Mouse (Mus musculus) c-Kit-positive CD71-positive TER-119-negative erythroid progenitor cells, embryonic 14.5 days (primary cell): ENCODE results near the gene Ubap2.
A peak's percentile ranks its signal among the peaks of the same experiment; 100 is the strongest.

Source experiments
- DNase-seq: peaks from one replicate; pipeline ENCODE4 v3.0.0-alpha.2; 2013; ENCODE audit warnings: low read depth

Gene Ubap2

DNA sequence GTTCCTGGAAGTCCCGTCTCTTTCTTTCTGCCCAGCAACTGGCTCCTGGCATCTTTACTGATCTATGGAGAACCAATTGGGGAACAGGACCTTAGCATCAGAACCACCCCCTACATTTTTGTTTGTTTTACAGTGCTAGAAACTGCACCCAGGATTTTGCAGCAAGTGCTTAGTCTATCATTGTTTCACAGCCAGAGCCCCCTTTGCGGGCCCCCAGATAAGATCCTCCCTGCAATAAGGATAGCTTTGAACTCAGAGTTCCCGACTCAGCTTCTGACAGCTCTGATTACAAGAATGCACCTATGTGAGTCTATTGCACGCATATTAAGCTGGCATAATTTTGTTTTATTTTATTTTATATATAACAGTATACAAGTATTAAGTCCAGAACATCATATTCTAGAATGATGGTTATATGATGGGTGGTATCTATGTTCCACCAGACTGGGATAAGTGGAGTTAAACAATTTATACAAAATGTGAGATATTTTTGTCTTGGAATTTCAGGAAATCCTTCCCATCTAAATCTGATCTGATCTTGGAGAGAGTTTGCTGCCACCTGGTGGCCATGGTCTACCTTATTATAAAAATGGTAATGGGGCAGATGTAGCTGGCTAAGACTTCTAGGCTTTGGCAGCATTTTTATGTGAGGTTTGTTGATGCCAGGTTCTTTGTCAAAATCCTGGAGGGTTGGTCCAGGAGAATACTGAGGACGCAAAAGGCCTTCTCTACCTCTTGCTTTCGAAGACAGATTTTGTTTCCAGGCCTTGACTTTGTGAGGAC lies 109.1 kb downstream of the Ubap2 start:
- peak; percentile 65 for DNase-seq

DNA sequence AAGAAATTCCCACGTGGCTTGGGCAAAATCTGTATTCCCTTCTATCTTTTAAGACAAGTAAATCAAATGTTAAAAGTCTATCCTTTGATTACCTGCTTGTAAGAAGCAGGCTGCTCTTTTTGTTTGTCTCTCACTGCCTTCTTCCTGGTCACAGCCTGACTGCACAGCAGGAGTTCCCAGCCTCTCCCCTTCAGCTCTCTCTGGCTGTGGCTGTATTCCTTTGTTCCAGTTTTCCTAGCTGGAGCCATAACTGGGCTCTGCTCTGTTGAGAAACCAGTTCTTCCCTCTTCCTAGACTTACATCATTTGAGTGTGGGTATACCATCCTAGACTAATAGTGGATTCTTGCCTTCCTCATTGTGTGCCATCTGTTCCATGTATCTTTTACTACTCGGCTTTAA lies 110.0 kb downstream of the Ubap2 start:
- no peak for DNase-seq

DNA sequence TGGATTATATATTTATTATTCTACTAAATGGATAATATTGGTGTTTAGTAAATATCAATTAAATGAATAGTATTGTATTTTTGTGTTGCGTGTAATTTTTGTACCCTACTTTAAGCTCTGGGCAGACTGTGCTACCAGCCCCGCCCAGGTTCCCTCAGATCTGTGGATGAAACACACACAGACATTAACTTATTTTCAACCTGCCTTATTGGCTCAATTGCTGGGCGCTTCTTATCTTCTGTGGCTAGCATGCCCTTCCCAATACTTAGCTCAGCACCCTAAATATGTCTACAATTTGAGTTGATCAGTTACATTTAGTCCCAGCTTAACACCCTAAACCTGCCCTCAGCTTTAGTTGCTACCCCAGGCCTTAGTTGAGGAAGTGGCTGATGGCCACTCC lies 113.7 kb downstream of the Ubap2 start:
- peak; percentile 23 for DNase-seq

DNA sequence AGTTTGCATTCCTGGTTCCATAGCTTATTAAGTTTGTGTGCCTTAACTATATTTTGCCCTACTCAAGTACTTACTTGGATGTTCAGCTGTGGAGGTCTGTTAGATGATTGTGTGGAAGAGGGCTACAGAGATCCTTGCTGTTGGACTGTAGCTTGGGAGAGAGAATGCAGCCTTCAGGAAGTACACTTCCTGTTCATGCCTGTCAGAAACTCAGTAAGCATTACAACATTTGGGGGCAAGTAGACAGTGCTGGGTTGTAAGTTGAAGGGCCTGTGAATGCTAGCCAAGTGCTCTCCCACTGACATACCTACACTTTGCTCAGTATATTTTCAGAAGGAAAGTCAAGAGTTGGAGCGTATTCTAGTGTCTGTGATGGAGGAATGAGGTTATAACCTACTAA lies 116.7 kb downstream of the Ubap2 start:
- DNase-seq, result no peak

DNA sequence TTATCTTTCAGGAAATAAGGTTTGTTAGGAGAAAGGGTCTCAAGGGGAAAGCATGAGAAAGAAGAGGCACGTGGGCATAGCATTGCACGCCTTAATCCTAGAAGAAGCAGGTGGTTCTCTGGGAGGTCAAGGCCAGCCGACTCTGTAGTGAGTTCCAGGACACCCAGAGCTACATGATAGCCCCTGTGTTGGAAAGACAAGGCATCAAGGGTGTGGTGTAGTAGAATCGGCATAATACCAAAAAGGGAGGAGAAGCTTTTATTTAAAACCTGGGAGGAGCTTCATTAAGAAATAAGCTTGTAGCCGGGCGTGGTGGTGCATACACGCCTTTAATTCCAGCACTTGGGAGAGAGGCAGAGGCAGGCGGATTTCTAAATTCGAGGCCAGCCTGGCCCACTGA lies 118.0 kb downstream of the Ubap2 start:
- no peak for DNase-seq

DNA sequence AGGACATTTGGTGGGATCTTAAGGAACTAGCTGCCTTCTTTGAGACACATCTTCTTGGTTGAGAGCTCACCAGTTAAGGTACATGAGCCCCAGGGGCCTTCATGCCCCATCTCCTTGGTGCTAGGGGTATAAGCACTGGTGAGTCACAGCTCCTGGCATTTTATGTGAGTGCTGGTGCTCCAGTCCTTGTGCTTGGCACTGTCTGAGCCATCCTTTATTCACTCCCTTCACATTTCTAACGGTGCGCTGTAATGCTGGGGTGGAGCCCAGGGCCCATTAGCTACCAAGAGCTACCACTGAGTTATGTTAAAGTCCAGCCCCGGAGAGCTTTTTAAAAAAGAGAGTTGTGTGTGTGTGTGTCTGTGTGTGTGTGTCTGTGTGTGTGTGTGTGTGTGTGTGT lies 121.8 kb downstream of the Ubap2 start:
- DNase-seq, result no peak

DNA sequence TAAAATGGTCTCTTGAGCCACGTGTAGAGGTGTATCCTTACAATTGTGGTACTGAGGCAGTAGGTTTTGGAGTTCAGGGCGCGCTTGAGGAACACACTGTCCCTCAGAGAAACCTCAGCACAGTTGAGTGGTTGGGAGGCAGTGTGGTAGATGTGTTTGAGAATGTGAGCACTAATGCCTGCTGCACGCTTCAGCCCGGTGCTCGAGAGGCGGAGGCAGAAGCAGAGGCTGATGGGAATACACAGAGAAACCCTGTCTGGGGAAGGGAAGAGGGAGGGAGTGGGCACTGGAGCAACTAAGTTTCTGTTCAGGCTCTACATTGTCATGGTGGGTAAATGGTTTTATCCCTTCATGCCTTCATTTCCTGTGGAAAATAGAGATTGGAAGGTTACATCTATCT lies 123.8 kb downstream of the Ubap2 start:
- DNase-seq, result no peak

DNA sequence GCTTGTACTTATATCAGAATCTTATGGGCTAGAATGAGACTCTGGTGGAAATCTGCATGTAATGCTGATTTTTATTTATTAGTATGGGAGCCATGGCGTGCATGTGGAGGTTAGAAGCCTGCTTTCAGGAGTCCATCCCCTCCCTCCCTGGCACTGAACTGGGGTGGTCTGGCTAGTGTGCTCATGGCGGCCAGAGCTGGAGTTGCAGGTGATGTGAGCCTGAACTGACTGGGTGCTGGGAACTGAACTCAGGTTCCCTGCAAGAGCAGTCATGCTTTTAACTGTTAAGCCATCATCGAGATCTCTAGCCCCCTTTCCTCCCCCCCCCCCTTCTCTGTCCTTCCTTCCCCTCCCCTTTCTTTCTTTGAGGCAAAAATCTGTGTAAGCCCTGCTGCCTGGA lies 125.1 kb downstream of the Ubap2 start:
- DNase-seq, result no peak
